Mouse (Mus musculus): ENCODE measurements at regions not wholly inside any gene's neighbourhood (a gene's known extent, or its start where the extent isn't known, plus 50 kb on each side); places are given as distances from the start of the nearest gene placed in this dataset.

DNA sequence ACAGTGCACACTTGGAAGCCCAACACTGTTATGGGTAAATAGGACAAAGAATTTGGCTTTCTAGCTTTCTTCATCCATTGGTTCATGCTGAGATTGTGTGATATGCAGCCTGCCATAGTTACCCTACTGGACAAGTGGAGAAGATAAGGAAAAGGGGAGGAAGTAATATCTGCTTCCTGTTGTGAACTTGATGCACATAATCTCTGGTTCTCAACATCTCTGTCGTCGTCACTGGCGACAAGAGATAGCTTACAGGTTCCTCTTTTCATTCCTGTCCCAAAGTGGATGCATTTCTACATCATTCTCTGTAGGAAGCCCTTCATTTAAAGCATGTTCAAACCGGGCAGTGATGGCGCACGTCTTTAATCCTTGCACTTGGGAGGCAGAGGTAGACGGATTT is 491.4 kb upstream of the Gm765 start:
- Histone ChIP-seq H3K9me3 (replicated peaks; ENCODE audit: control insufficient read depth, low read length) (no peaks in the 10 kb centered on the region), H3K36me3 (ENCODE audit: control insufficient read depth, insufficient read depth) (no peaks in the 10 kb centered on the region), H3K27ac (ENCODE audit: low read length) (no peak overlapping the region), H3K4me1 (ENCODE audit: control insufficient read depth, low read depth, low read length) (no peaks in the 10 kb centered on the region), H3K27me3 (ENCODE audit: control insufficient read depth, insufficient read depth, low read depth, low read length) (no peaks in the 10 kb centered on the region), H3K9ac (ENCODE audit: low read depth, low read length) (no peak overlapping the region), H3K4me2 (ENCODE audit: low read depth, low read length) (no peak overlapping the region), H3K4me3 (ENCODE audit: low read depth, low read length) (no peak overlapping the region)
- WGBS (ENCODE audit: insufficient replicate concordance): 15% methylated on average over 7 of the region's 7 CpGs
- ATAC-seq (ENCODE audit: low read depth): no peak

GRCm38 (mm10) chr6:98830191-98830590 is 487.6 kb upstream of the Gm765 start:
- Histone ChIP-seq H3K9ac (ENCODE audit: low read depth, low read length) (no peak overlapping the region), H3K4me2 (ENCODE audit: low read depth, low read length) (no peak overlapping the region), H3K9me3 (replicated peaks; ENCODE audit: control insufficient read depth, low read length) (no peaks in the 10 kb centered on the region), H3K27ac (ENCODE audit: low read length) (no peak overlapping the region), H3K4me3 (ENCODE audit: low read depth, low read length) (no peak overlapping the region), H3K27me3 (ENCODE audit: control insufficient read depth, insufficient read depth, low read depth, low read length) (no peaks in the 10 kb centered on the region), H3K36me3 (ENCODE audit: control insufficient read depth, insufficient read depth) (no peaks in the 10 kb centered on the region), H3K4me1 (ENCODE audit: control insufficient read depth, low read depth, low read length) (no peaks in the 10 kb centered on the region)
- ATAC-seq (ENCODE audit: low read depth): no peak
- WGBS (ENCODE audit: insufficient replicate concordance): 56% methylated on average over 4 of the region's 4 CpGs

DNA sequence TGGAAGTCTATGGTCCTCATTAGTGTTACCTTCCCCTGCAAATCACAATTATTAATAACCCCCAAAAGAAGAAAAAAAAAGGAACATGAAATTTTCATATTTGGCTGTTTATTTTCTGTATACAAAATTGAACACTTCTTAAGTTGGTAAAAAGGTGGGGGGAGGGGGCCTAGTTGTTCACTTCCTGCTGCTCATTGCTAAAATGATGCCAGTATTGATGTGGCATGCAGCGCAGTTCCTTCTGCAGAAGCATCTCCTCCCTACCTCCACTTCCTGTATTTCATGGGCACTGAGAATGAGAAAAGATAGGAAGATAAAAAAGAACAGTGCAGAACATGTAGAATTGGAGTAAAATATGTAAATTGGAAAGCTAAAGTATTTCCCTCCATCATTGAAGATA is 465.5 kb upstream of the Gm765 start:
- Histone ChIP-seq H3K4me1 (ENCODE audit: control insufficient read depth, low read depth, low read length) (no peaks in the 10 kb centered on the region), H3K36me3 (ENCODE audit: control insufficient read depth, insufficient read depth) (no peaks in the 10 kb centered on the region), H3K27ac (ENCODE audit: low read length) (no peak overlapping the region), H3K4me3 (ENCODE audit: low read depth, low read length) (no peak overlapping the region), H3K27me3 (ENCODE audit: control insufficient read depth, insufficient read depth, low read depth, low read length) (no peaks in the 10 kb centered on the region), H3K4me2 (ENCODE audit: low read depth, low read length) (no peak overlapping the region), H3K9me3 (replicated peaks; ENCODE audit: control insufficient read depth, low read length) (no peaks in the 10 kb centered on the region), H3K9ac (ENCODE audit: low read depth, low read length) (no peak overlapping the region)
- ATAC-seq (ENCODE audit: low read depth): no peak
- WGBS (ENCODE audit: insufficient replicate concordance): 48% methylated on average over 1 of the region's 1 CpGs

- no peaks in the 10 kb centered on the region for H3K9me3 ChIP-seq (replicated peaks; ENCODE audit: control insufficient read depth, low read length)
- ATAC-seq (ENCODE audit: low read depth): no peak
- no peaks in the 10 kb centered on the region for H3K27me3 ChIP-seq (ENCODE audit: control insufficient read depth, insufficient read depth, low read depth, low read length)
- H3K4me1 ChIP-seq (ENCODE audit: control insufficient read depth, low read depth, low read length): no peaks in the 10 kb centered on the region
- H3K9ac ChIP-seq (ENCODE audit: low read depth, low read length): no peak overlapping the region
- H3K36me3 ChIP-seq (ENCODE audit: control insufficient read depth, insufficient read depth): no peaks in the 10 kb centered on the region
- WGBS (ENCODE audit: insufficient replicate concordance): 64% methylated on average over 13 of the region's 13 CpGs
- H3K4me2 ChIP-seq (ENCODE audit: low read depth, low read length): no peak overlapping the region
- no peak overlapping the region for H3K27ac ChIP-seq (ENCODE audit: low read length)
- H3K4me3 ChIP-seq (ENCODE audit: low read depth, low read length): no peak overlapping the region
These were observed 460.9 kb upstream of the Gm765 start for GRCm38 (mm10) chr6:98803384-98803949.

- Histone ChIP-seq H3K4me3 (ENCODE audit: low read depth, low read length) (no peak overlapping the region), H3K4me1 (ENCODE audit: control insufficient read depth, low read depth, low read length) (no peaks in the 10 kb centered on the region), H3K36me3 (ENCODE audit: control insufficient read depth, insufficient read depth) (no peaks in the 10 kb centered on the region), H3K9me3 (replicated peaks; ENCODE audit: control insufficient read depth, low read length) (no peaks in the 10 kb centered on the region), H3K9ac (ENCODE audit: low read depth, low read length) (no peak overlapping the region), H3K4me2 (ENCODE audit: low read depth, low read length) (no peak overlapping the region), H3K27ac (ENCODE audit: low read length) (no peak overlapping the region), H3K27me3 (ENCODE audit: control insufficient read depth, insufficient read depth, low read depth, low read length) (no peaks in the 10 kb centered on the region)
- 74% methylated on average over 4 of the region's 4 CpGs for WGBS (ENCODE audit: insufficient replicate concordance)
- ATAC-seq (ENCODE audit: low read depth): no peak
These were observed 458.5 kb upstream of the Gm765 start for GRCm38 (mm10) chr6:98801061-98801460.

DNA sequence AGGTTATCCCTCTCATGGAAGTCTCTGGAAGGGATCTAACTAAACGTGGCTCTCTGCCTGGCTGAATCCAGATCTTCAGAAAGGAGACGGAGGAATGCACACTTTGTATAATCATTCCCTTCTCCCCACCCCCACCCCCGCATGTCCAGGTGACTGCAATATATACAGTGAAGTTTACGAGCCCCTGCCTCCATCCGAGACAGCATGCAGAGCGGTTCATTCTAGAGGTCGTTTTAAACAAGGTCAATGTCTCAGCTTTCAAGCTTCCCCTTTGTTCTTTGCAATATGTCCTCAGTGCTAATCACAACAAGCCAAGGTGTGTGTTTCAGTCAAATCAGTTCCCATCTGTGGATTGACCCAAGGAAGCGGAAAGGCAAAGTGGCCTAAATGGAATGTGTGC is 457.5 kb upstream of the Gm765 start:
- H3K4me3 ChIP-seq (ENCODE audit: low read depth, low read length): no peak overlapping the region
- ATAC-seq (ENCODE audit: low read depth): no peak
- no peak overlapping the region for H3K4me2 ChIP-seq (ENCODE audit: low read depth, low read length)
- H3K4me1 ChIP-seq (ENCODE audit: control insufficient read depth, low read depth, low read length): no peaks in the 10 kb centered on the region
- H3K27ac ChIP-seq (ENCODE audit: low read length): no peak overlapping the region
- H3K9ac ChIP-seq (ENCODE audit: low read depth, low read length): no peak overlapping the region
- no peaks in the 10 kb centered on the region for H3K27me3 ChIP-seq (ENCODE audit: control insufficient read depth, insufficient read depth, low read depth, low read length)
- no peaks in the 10 kb centered on the region for H3K9me3 ChIP-seq (replicated peaks; ENCODE audit: control insufficient read depth, low read length)
- WGBS (ENCODE audit: insufficient replicate concordance): 71% methylated on average over 8 of the region's 8 CpGs
- no peaks in the 10 kb centered on the region for H3K36me3 ChIP-seq (ENCODE audit: control insufficient read depth, insufficient read depth)

DNA sequence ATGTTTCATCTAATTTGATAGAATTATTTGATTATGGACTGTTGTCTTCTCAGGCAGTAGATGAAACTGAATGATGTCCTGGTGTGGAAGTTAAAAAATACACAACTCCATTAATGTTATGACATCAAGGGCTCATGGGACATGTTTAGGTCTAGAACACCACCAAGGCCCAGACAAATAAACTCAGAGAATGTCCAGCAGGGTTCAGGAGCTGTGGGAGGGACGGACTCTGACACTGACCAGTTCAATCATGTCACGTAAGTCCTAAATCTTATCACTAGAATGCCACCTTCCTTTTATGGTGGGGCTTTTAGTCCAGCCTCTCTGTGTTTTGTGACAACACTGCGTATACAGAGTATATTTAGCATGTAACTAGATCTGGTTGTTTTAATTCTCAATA is 455.2 kb upstream of the Gm765 start:
- Histone ChIP-seq H3K9me3 (replicated peaks; ENCODE audit: control insufficient read depth, low read length) (no peaks in the 10 kb centered on the region), H3K4me2 (ENCODE audit: low read depth, low read length) (no peak overlapping the region), H3K4me1 (ENCODE audit: control insufficient read depth, low read depth, low read length) (no peaks in the 10 kb centered on the region), H3K4me3 (ENCODE audit: low read depth, low read length) (no peak overlapping the region), H3K36me3 (ENCODE audit: control insufficient read depth, insufficient read depth) (no peaks in the 10 kb centered on the region), H3K9ac (ENCODE audit: low read depth, low read length) (no peak overlapping the region), H3K27ac (ENCODE audit: low read length) (no peak overlapping the region), H3K27me3 (ENCODE audit: control insufficient read depth, insufficient read depth, low read depth, low read length) (no peaks in the 10 kb centered on the region)
- ATAC-seq (ENCODE audit: low read depth): no peak
- 61% methylated on average over 3 of the region's 3 CpGs for WGBS (ENCODE audit: insufficient replicate concordance)

DNA sequence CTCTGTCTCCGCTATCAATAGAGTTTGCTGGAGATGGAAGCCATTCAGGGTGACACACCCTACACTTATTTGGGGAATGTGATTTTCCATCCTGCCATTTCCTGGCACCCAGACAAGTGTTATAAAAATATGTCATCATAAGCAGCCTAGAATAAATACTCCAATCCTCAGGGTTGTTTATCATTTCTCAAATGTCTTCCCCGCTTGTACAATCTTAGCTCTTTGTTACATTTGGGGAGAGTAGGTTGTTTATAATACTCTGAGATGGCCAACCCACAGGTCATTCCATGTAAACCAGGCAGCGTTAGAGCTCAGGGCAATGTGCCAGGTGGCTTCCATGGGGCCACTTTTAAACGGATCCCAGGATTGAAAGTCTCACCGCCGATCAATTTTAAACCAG is 454.8 kb upstream of the Gm765 start:
- WGBS (ENCODE audit: insufficient replicate concordance): 71% methylated on average over 6 of the region's 6 CpGs
- no peak overlapping the region for H3K4me3 ChIP-seq (ENCODE audit: low read depth, low read length)
- no peaks in the 10 kb centered on the region for H3K27me3 ChIP-seq (ENCODE audit: control insufficient read depth, insufficient read depth, low read depth, low read length)
- no peak for ATAC-seq (ENCODE audit: low read depth)
- no peaks in the 10 kb centered on the region for H3K4me1 ChIP-seq (ENCODE audit: control insufficient read depth, low read depth, low read length)
- H3K27ac ChIP-seq (ENCODE audit: low read length): no peak overlapping the region
- H3K9me3 ChIP-seq (replicated peaks; ENCODE audit: control insufficient read depth, low read length): no peaks in the 10 kb centered on the region
- no peak overlapping the region for H3K9ac ChIP-seq (ENCODE audit: low read depth, low read length)
- no peaks in the 10 kb centered on the region for H3K36me3 ChIP-seq (ENCODE audit: control insufficient read depth, insufficient read depth)
- H3K4me2 ChIP-seq (ENCODE audit: low read depth, low read length): no peak overlapping the region

DNA sequence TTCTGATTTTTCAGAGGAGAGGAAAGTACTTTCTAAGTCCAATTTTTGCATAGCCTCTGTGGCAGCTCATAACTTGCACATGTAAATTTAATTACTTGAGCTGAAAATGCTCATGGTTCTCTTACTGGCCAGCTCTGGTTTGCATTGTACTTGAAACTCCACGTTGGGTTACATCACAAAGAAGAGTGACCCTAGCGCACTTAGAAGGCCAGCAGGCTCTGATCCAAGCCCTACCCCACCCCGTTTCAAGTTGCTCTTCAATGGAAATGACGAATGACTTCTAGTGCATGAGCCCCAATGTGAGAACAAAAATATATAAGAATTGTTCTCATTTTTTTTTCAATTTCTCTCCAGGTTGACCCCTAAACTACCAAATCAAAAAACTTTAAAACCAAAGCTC is 454.1 kb upstream of the Gm765 start:
- Histone ChIP-seq H3K4me2 (ENCODE audit: low read depth, low read length) (no peak overlapping the region), H3K9ac (ENCODE audit: low read depth, low read length) (no peak overlapping the region), H3K27me3 (ENCODE audit: control insufficient read depth, insufficient read depth, low read depth, low read length) (no peaks in the 10 kb centered on the region), H3K9me3 (replicated peaks; ENCODE audit: control insufficient read depth, low read length) (no peaks in the 10 kb centered on the region), H3K36me3 (ENCODE audit: control insufficient read depth, insufficient read depth) (no peaks in the 10 kb centered on the region), H3K27ac (ENCODE audit: low read length) (no peak overlapping the region), H3K4me1 (ENCODE audit: control insufficient read depth, low read depth, low read length) (no peaks in the 10 kb centered on the region), H3K4me3 (ENCODE audit: low read depth, low read length) (no peak overlapping the region)
- ATAC-seq (ENCODE audit: low read depth): no peak
- 64% methylated on average over 4 of the region's 4 CpGs for WGBS (ENCODE audit: insufficient replicate concordance)
